Comparison of ENCODE assay signal across 19 mouse cellular contexts in the genomic region with DNA sequence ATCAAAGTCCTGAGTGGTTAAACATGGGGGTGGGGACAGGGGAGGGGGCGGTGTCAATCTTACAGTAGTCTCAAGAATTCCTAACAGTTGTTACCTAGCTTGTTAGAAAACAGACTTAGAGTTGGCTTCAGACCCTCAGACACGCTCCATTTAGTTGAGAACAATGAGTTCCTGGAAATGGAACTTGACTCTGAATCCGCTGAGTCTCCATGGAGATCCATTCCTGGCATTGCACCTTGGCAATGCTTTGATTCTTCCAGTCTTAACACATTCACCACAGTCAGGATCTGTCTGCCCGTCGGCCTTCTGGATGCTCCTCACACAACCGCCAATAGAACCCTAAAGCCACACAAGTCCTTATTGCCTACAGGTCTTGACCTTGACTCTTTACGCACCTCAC. TPM values are rescaled to one million over a fixed set of nuclear protein-coding genes. Genes with fewer than 3 reads are reported as not detected.
DNase-seq lines count a peak whose midpoint lies in the region; ATAC-seq and TF ChIP-seq lines count a peak whose summit lies in the region.
"Had no signal": no experiment of that assay in that cellular context is flagged by ENCODE, and none has a peak within 500 bp of the region (broad histone marks: within the 10 kb centered on the region; RNA-seq: fewer than 3 reads in every experiment).

No protein-coding gene starts in this region.

- CTCF ChIA-PET in Patski (lab: Charles Lee) = interaction anchor here (1.3 to 1.7 kb wide), 2 partner anchors 9 to 11 kb away, joined by 3 to 5 read pairs; no protein-coding TSS in a partner anchor

- H3K4me3 ChIP-seq in kidney, adult 2 months (ENCODE audit: insufficient read depth, low read depth, low read length) = no peak overlapping the region
- H3K4me3 ChIP-seq: embryonic facial prominence, embryonic 10.5 days; erythroblast, embryonic 14.5 days; limb, embryonic 15.5 days had no signal

- 49% methylated on average over 7 of the region's 7 CpGs for WGBS in kidney, adult 2 months

- peak; percentile 39 for DNase-seq in cerebellum, adult 9-11 months
- DNase-seq in cerebellum, postnatal 4 days (ENCODE audit: low spot score in 2 of 2) = no peak
- DNase-seq in kidney, adult 2 months = peak; percentile 77
- DNase-seq in kidney, postnatal 4 days = no peak
- peak; percentile 39 for DNase-seq in Patski (ENCODE audit: low read depth, low spot score)
- peak; percentile 51 for DNase-seq in layer of hippocampus, adult 9-11 months
- DNase-seq in adrenal gland, postnatal 4 days (ENCODE audit: low spot score in 2 of 2) = no peak
- DNase-seq in adrenal gland, postnatal 10 days = no peak
- DNase-seq: cerebellum, adult 9-10 months; gastrocnemius, postnatal 14 days; heart, postnatal 10 days; lung, adult 18-20 months; right cerebral cortex, postnatal 4 days had no signal

- TF ChIP-seq CTCF in kidney, adult 2 months (conservative IDR thresholded peaks at IDR 0.05; ENCODE audit: insufficient read depth, insufficient read length, low read depth, low read length) = no peak
- no peak for TF ChIP-seq CTCF in Patski (IDR thresholded peaks at IDR 0.05)

- peak overlapping the region; percentile 36; the same call in 1 of the 2 replicates for H3K27ac ChIP-seq in kidney, adult 2 months (ENCODE audit: insufficient read depth, low read depth, low read length)
- H3K27ac ChIP-seq: embryonic facial prominence, embryonic 10.5 days; limb, embryonic 15.5 days had no signal

- no peaks in the 10 kb centered on the region for H3K27me3 ChIP-seq in kidney, adult 2 months (replicated peaks; ENCODE audit: control insufficient read depth, insufficient read depth, low read length)
- H3K27me3 ChIP-seq in Patski = no peaks in the 10 kb centered on the region
- H3K27me3 ChIP-seq: CH12.LX; limb, embryonic 15.5 days had no signal

- peak; percentile 78 for ATAC-seq in Patski
- ATAC-seq: inflammation-experienced regulatory T-cells, adult 6 months; midbrain, embryonic 16.5 days had no signal

- POLR2A ChIA-PET in Patski (lab: Charles Lee) = interaction anchor here (1.1 to 1.2 kb wide), 2 partner anchors 13 to 15 kb away, joined by 5 read pairs; partner anchors contain the start of gene Cdc14b

- TF ChIP-seq POLR2A in kidney, adult 2 months (IDR thresholded peaks at IDR 0.05; ENCODE audit: low read depth, low read length) = no peak

- in situ Hi-C loops in Patski (cut with MboI; ENCODE audit: low pct_unique_long_range_greater_than_20kb) = no loop called here

- peaks cover 11% of the 10 kb centered on the region for H3K4me1 ChIP-seq in kidney, adult 2 months (ENCODE audit: control insufficient read depth, insufficient read depth, low read length)
- H3K4me1 ChIP-seq: limb, embryonic 15.5 days had no signal

- no peaks in the 10 kb centered on the region for H3K36me3 ChIP-seq in kidney, adult 2 months (ENCODE audit: control insufficient read depth, insufficient read depth, low read length)
- H3K36me3 ChIP-seq: limb, embryonic 15.5 days had no signal

RNA-seq across cellular contexts. Expression of gene Cdc14b, which starts 15.2 kb away (rescaled TPM):
- polyA plus RNA-seq in kidney, adult 2 months (2012; rRNA removed) = 7.5 and 7.7 TPM in 2 replicates
- polyA plus RNA-seq in Patski (2021) = 19.4 TPM
- total RNA-seq in adrenal gland, postnatal 4 days (2021) = 10 to 100 TPM; 11.0 to 11.5 TPM
- 10 to 100 TPM; 10.1 TPM for total RNA-seq in adrenal gland, postnatal 10 days (2021)
- polyA plus RNA-seq: erythroblast, embryonic 14.5 days had no signal

RNA-seq across cellular contexts. Expression of gene Aaed1, which starts 52.6 kb away (rescaled TPM):
- 22.6 and 25.5 TPM in 2 replicates for polyA plus RNA-seq in kidney, adult 2 months (2012; rRNA removed)
- polyA plus RNA-seq in Patski (2021) = 59.9 TPM
- total RNA-seq in adrenal gland, postnatal 4 days (2021) = 10 to 100 TPM; 42.7 to 43.8 TPM
- total RNA-seq in adrenal gland, postnatal 10 days (2021) = 10 to 100 TPM; 52.7 to 57.2 TPM

Comparison
In these comparisons a context has a peak if more than half of its experiments do, and no peak if none do; other contexts are left out.
1. DNase-seq: peak in cerebellum, adult 9-11 months (single experiment), kidney, adult 2 months (single experiment), Patski (single experiment) and layer of hippocampus, adult 9-11 months (single experiment); none in cerebellum, postnatal 4 days (0 of 2), kidney, postnatal 4 days (0 of 2), adrenal gland, postnatal 4 days (0 of 2) and adrenal gland, postnatal 10 days (single experiment).